Comparison of ENCODE assay signal across 9 mouse cellular contexts in the genomic region with DNA sequence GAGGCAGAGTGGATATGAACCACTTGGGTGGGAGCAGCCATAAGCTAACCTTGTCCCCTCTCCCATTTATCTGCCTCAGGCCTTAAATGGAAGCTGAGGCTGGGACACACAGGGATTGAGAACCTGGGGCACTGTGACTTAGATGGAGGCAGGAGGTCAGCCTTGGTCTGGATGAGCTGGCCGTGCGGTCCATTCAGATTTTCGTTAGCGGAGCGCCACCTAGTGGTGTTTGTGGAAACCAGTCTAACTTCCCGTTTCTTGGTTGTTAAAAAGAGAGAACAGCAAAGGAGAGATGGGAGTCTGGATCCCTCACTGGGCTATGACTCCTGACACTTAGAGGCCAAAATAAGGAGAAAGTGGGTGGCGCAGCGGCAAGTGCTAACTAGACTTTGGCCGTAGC. TPM values are rescaled to one million over a fixed set of nuclear protein-coding genes. Genes with fewer than 3 reads are reported as not detected.
A peak's percentile ranks its signal among the peaks of the same experiment; 100 is the strongest.
DNase-seq lines count a peak whose midpoint lies in the region; ATAC-seq lines count a peak whose summit lies in the region.
"Had no signal": no experiment of that assay in that cellular context is flagged by ENCODE, and none has a peak within 500 bp of the region (broad histone marks: within the 10 kb centered on the region; RNA-seq: fewer than 3 reads in every experiment).

No protein-coding gene starts in this region.

- no peak for ATAC-seq in cerebellum, adult (ENCODE audit: insufficient number of reproducible peaks, low FRiP score, low TSS enrichment)

- DNase-seq in cerebellum, adult 11 months: peak; percentile 65
- peak; percentile 80 for DNase-seq in adrenal gland, adult 2 months
- peak; percentile 90 for DNase-seq in embryo, embryonic 11 days
- peak; percentile 23 for DNase-seq in heart, postnatal 25 days (ENCODE audit: low spot score)
- DNase-seq in left cerebral cortex, adult 18-20 months (ENCODE audit: low spot score in 2 of 2): peak; percentile 72 to 79
- DNase-seq in mesoderm, embryonic 11.5 days (ENCODE audit: low read depth, low spot score): peak; percentile 86
- peak; percentile 63 to 79 for DNase-seq in spleen, postnatal 10 days (ENCODE audit: low spot score in 2 of 2)

- intact Hi-C loops in heart, postnatal 25 days (cut with DNase I): loop anchor here (2.0 to 5.0 kb wide), 4 partner anchors 92 to 462 kb away; no protein-coding TSS in a partner anchor

RNA-seq across cellular contexts. Expression of a gene that starts 28.4 kb away (rescaled TPM):
- not detected for total RNA-seq in adrenal gland, adult 2 months (2021)
- not detected in 2 replicates for polyA plus RNA-seq in adrenal gland, adult 2 months (2012; rRNA removed)
- total RNA-seq in heart, postnatal 25 days (2021): not detected
- not detected for total RNA-seq in left cerebral cortex, adult 18-20 months (2021)
- polyA plus RNA-seq: neural tube, embryonic 13.5 days had no signal

Comparison
In these comparisons a context has a peak if more than half of its experiments do, and no peak if none do; other contexts are left out.
1. DNase-seq: peak in every context shown above with its lines; median percentile 90 in embryo, embryonic 11 days; 86 in mesoderm, embryonic 11.5 days; 80 in adrenal gland, adult 2 months; 76 in left cerebral cortex, adult 18-20 months; 71 in spleen, postnatal 10 days; 65 in cerebellum, adult 11 months; 23 in heart, postnatal 25 days.